Mouse (Mus musculus) stomach, embryonic 16.5 days (tissue): ENCODE measurements around the gene Rbm38. TPM values are rescaled to one million over a fixed set of nuclear protein-coding genes. Genes with fewer than 3 reads are reported as not detected.

Experiments used
- ATAC-seq: fragments of 200-750 bp; cut with Nextera tagmentation; 2 replicates; pipeline ENCODE4 v1.8.0; 2017; ENCODE audit warnings: moderate number of reproducible peaks, moderate TSS enrichment; ENCODE audit not compliant: insufficient read depth, low FRiP score
- H3K27ac ChIP-seq: fragments of 300-500 bp; sonication (generic); 2 replicates; pipeline ENCODE4 v1.5.1; 2014; ENCODE audit warnings: low read length
- H3K27me3 ChIP-seq: fragments of 300-500 bp; sonication (generic); 2 replicates; pipeline ENCODE4 v1.6.1; 2014; ENCODE audit warnings: low read length, control low read depth, mixed read lengths; ENCODE audit not compliant: control insufficient read depth, insufficient read depth
- H3K36me3 ChIP-seq: fragments of 300-500 bp; sonication (generic); 2 replicates; pipeline ENCODE4 v1.6.1; 2014; ENCODE audit warnings: low read length; ENCODE audit not compliant: control insufficient read depth, insufficient read depth
- H3K4me1 ChIP-seq: fragments of 300-500 bp; sonication (generic); 2 replicates; pipeline ENCODE4 v1.6.1; 2014; ENCODE audit warnings: low read length, control low read depth, mixed read lengths; ENCODE audit not compliant: control insufficient read depth, insufficient read depth
- H3K4me2 ChIP-seq: fragments of 300-500 bp; sonication (generic); 2 replicates; pipeline ENCODE4 v1.6.1; 2014; ENCODE audit warnings: low read depth, low read length, mixed read lengths
- H3K4me3 ChIP-seq: fragments of 300-500 bp; sonication (generic); replicated peaks from 2 replicates; pipeline ENCODE4 v1.5.1; 2014; ENCODE audit warnings: mild to moderate bottlenecking, low read length
- H3K9ac ChIP-seq: fragments of 300-500 bp; sonication (generic); 2 replicates; pipeline ENCODE4 v1.6.1; 2014; ENCODE audit warnings: low read length
- H3K9me3 ChIP-seq: fragments of 300-500 bp; sonication (generic); replicated peaks from 2 replicates; pipeline ENCODE4 v1.6.1; 2016; ENCODE audit warnings: low read length, control low read depth; ENCODE audit not compliant: control insufficient read depth
- WGBS: fragments of 180-500 bp; shearing (Covaris S2); extraction: QIAGEN DNeasy Blood & Tissue Kit; methylation state at CpG from one replicate; pipeline ENCODE4 v1.1.7; 2014; 5-methylcytosine and 5-hydroxymethylcytosine counted together
- polyA plus RNA-seq: library from polyadenylated mRNA; unstranded; fragments of >200 nt; fragmentation: Nextera tagmentation; extraction: Ambion mirVana; gene quantifications from 2 replicates; pipeline ENCODE4 v1.2.1, GENCODE M21; 2015

Rbm38 gene
- polyA plus RNA-seq, 1 experiment from 2014 or later, result 49.5 TPM

DNA sequence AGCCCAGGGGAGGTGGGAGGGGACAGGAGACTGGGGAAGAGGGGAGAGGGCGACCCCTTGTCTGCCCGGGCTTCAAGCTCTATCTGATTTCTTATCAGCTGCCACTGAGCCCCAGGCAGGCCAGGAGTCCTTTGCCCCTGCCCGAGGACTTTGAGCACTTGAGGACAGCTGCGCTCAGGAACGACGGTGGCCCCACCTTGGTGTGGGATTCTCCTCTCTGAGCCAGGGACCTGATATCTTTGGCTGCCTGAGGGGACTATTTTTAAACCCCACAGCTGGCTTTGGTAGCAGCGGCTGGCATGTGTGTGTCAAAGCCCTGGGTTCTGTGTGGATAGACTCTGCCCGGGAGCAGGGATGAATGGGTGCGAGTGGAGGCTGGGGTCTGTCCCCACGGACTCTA is 37.3 kb downstream of the Rbm38 start:
- Histone ChIP-seq H3K36me3 (no peaks in the 10 kb centered on the region), H3K4me3 (no peak overlapping the region), H3K4me2 (no peak overlapping the region), H3K27me3 (no peaks in the 10 kb centered on the region), H3K9ac (no peak overlapping the region), H3K27ac (no peak overlapping the region), H3K4me1 (peaks cover 4% of the 10 kb centered on the region; the same call in 1 of the 2 replicates), H3K9me3 (no peaks in the 10 kb centered on the region)
- ATAC-seq, result no peak
- WGBS, result 46% methylated on average over 10 of the region's 10 CpGs

- H3K4me2 ChIP-seq, result no peak overlapping the region
- H3K36me3 ChIP-seq, result no peaks in the 10 kb centered on the region
- H3K9me3 ChIP-seq, result no peaks in the 10 kb centered on the region
- H3K27me3 ChIP-seq, result no peaks in the 10 kb centered on the region
- 62% methylated on average over 11 of the region's 11 CpGs for WGBS
- H3K9ac ChIP-seq, result no peak overlapping the region
- ATAC-seq, result no peak
- no peak overlapping the region for H3K4me3 ChIP-seq
- peaks cover 4% of the 10 kb centered on the region; the same call in 1 of the 2 replicates for H3K4me1 ChIP-seq
- H3K27ac ChIP-seq, result no peak overlapping the region
These were observed 38.0 kb downstream of the Rbm38 start for GRCm38 (mm10) chr2:173058263-173058662.

DNA sequence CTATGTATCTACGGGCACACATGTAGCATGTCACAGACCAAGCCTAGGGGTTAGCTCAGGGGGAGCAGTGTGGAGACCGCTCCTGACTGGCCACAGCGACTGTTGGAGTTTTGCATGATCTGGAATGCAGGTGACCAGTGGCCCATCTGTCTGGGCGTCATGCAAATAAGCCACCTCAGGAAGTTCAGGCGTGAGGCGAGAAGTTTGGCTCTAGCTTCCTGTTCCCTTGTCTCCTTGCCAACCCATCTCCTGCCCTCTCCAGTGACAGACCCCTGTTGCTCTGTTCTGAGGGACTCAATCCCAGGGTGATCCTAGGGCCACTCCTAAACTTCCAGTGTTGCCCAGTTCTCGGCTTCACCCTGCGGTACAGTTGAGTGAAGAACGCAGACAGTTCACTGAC is 40.2 kb downstream of the Rbm38 start:
- ATAC-seq, result no peak
- Histone ChIP-seq H3K36me3 (no peaks in the 10 kb centered on the region), H3K4me1 (peaks cover 4% of the 10 kb centered on the region; the same call in 1 of the 2 replicates), H3K4me2 (no peak overlapping the region), H3K9ac (no peak overlapping the region), H3K27me3 (no peaks in the 10 kb centered on the region), H3K9me3 (no peaks in the 10 kb centered on the region), H3K4me3 (no peak overlapping the region), H3K27ac (no peak overlapping the region)
- 68% methylated on average over 9 of the region's 9 CpGs for WGBS

GRCm38 (mm10) chr2:173061443-173062351 is 41.4 kb downstream of the Rbm38 start:
- Histone ChIP-seq H3K9ac (no peak overlapping the region), H3K4me3 (no peak overlapping the region), H3K27me3 (no peaks in the 10 kb centered on the region), H3K4me2 (no peak overlapping the region), H3K27ac (no peak overlapping the region), H3K4me1 (peaks cover 4% of the 10 kb centered on the region; the same call in 1 of the 2 replicates), H3K36me3 (no peaks in the 10 kb centered on the region), H3K9me3 (no peaks in the 10 kb centered on the region)
- 67% methylated on average over 15 of the region's 15 CpGs for WGBS
- ATAC-seq, result no peak

- no peak for ATAC-seq
- no peaks in the 10 kb centered on the region for H3K36me3 ChIP-seq
These were observed 42.9 kb downstream of the Rbm38 start for GRCm38 (mm10) chr2:173063219-173063618.

GRCm38 (mm10) chr2:173064864-173065263 is 44.6 kb downstream of the Rbm38 start:
- Histone ChIP-seq H3K27ac (no peak overlapping the region), H3K4me1 (peaks cover 4% of the 10 kb centered on the region; the same call in 1 of the 2 replicates), H3K9ac (no peak overlapping the region), H3K9me3 (no peaks in the 10 kb centered on the region), H3K27me3 (no peaks in the 10 kb centered on the region), H3K4me2 (no peak overlapping the region), H3K36me3 (no peaks in the 10 kb centered on the region), H3K4me3 (no peak overlapping the region)
- 88% methylated on average over 2 of the region's 2 CpGs for WGBS
- ATAC-seq, result no peak

More at GRCm38 (mm10) chr2:173063219-173063618, 42.9 kb downstream of the Rbm38 start:
- Histone ChIP-seq H3K4me1 (peaks cover 4% of the 10 kb centered on the region; the same call in 1 of the 2 replicates), H3K9me3 (no peaks in the 10 kb centered on the region), H3K4me2 (no peak overlapping the region), H3K27me3 (no peaks in the 10 kb centered on the region), H3K4me3 (no peak overlapping the region), H3K27ac (no peak overlapping the region), H3K9ac (no peak overlapping the region)
- WGBS, result 45% methylated on average over 1 of the region's 1 CpGs

DNA sequence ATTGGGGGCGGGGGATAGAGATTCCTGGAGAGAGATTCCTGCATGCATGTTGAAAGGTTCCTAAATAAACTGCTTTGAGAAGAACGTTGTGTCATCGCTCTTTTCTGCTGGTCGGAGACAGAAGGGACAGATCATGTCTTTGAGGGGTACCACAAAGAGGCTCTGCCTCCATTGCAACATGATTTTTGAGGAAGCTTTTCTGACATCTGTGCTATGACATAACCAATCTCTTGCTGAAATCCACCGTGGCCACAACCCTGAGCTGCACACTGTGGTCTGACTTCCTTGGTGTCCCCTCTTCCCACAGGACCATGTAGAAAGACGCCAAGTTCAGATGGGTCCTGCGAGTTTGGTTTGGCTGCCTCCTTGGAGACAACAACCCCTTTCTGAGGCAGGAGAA is 52.6 kb downstream of the Rbm38 start:
- no peaks in the 10 kb centered on the region for H3K9me3 ChIP-seq
- no peak for ATAC-seq
- no peaks in the 10 kb centered on the region for H3K4me1 ChIP-seq
- H3K4me2 ChIP-seq, result no peak overlapping the region
- H3K4me3 ChIP-seq, result no peak overlapping the region
- H3K27ac ChIP-seq, result no peak overlapping the region
- 84% methylated on average over 7 of the region's 7 CpGs for WGBS
- no peak overlapping the region for H3K9ac ChIP-seq
- H3K36me3 ChIP-seq, result no peaks in the 10 kb centered on the region
- no peaks in the 10 kb centered on the region for H3K27me3 ChIP-seq

GRCm38 (mm10) chr2:173073666-173074065 is 53.4 kb downstream of the Rbm38 start:
- no peak for ATAC-seq
- Histone ChIP-seq H3K4me1 (no peaks in the 10 kb centered on the region), H3K9me3 (no peaks in the 10 kb centered on the region), H3K27ac (no peak overlapping the region), H3K27me3 (no peaks in the 10 kb centered on the region), H3K36me3 (no peaks in the 10 kb centered on the region), H3K9ac (no peak overlapping the region), H3K4me3 (no peak overlapping the region), H3K4me2 (no peak overlapping the region)
- 33% methylated on average over 5 of the region's 5 CpGs for WGBS

DNA sequence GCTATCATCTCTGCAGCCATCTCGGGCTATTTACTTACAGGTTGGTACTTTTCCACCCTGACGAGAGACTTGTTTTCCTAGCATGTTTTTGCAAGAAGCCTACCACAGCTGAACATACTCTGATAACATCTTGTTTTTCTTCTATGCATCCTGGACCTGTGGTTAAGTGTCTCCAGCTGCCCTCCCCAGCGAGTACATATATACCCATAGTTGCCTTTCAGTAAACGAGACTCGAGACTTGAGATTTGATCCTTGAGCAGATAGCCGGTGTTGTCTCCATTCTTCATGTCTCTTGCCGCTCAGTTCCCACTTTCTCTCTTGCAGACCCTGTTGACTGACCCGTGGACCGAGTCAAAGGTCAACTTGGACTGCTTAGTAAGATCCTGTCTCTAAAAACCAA is 56.6 kb downstream of the Rbm38 start:
- no peak overlapping the region for H3K4me2 ChIP-seq
- WGBS, result 63% methylated on average over 9 of the region's 9 CpGs
- H3K27me3 ChIP-seq, result no peaks in the 10 kb centered on the region
- no peaks in the 10 kb centered on the region for H3K4me1 ChIP-seq
- no peak overlapping the region for H3K4me3 ChIP-seq
- no peaks in the 10 kb centered on the region for H3K9me3 ChIP-seq
- H3K36me3 ChIP-seq, result no peaks in the 10 kb centered on the region
- no peak overlapping the region for H3K27ac ChIP-seq
- no peak overlapping the region for H3K9ac ChIP-seq
- no peak for ATAC-seq
